In the genomic region with DNA sequence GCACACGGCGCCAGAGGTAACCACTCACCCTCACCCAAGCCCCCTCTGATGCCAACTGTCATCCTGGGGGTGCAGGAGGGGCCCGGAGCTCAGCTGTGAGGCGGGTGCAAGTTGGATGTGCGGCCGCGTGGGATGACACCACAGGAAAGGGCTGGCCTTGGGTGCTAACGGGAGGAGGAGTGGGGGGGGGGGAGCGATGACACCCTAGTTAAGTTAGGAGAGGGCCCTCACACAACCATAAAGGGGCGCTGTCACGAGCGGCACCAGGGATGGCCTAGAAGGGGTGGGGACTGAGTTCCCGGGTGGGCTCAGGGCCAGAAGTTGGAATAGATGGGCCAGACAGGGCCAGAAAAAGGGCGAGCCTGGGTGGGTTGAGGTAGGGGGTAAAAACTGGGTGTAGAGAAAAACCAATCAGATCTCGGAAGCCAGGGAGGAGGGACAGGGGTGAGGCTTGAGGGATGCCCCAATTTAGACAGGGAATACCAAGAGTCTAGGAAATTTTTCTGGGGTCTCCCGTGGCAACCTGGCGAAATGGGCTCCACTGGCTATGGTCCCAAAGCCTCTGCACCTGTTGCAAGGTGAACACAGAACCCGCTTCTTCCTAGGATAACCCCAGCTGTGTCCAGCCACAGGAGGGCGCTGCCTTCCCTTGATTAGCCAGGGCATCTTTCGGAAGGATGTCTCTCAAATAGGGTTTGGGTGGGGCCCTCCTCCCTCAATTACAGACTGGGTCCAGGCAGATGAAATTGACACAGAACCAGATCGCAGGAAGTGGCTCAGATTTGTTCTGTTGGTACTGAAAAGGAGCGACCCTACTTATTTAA, we compare ENCODE assay signal across 7 mouse cellular contexts. TPM values are rescaled to one million over a fixed set of nuclear protein-coding genes. Genes with fewer than 3 reads are reported as not detected.
DNase-seq lines count a peak whose midpoint lies in the region; ATAC-seq lines count a peak whose summit lies in the region.

No protein-coding gene starts in this region.

- no peaks in the 10 kb centered on the region for H3K9me3 ChIP-seq in embryonic facial prominence, embryonic 15.5 days (replicated peaks)
- no peaks in the 10 kb centered on the region for H3K9me3 ChIP-seq in limb, embryonic 12.5 days
- no peaks in the 10 kb centered on the region for H3K9me3 ChIP-seq in midbrain, embryonic 13.5 days

- peak overlapping the region; percentile 66 for H3K4me3 ChIP-seq in embryonic facial prominence, embryonic 15.5 days (replicated peaks)
- H3K4me3 ChIP-seq in limb, embryonic 12.5 days (replicated peaks) = peak overlapping the region; percentile 54
- no peak overlapping the region for H3K4me3 ChIP-seq in midbrain, embryonic 13.5 days (replicated peaks)

- peaks cover 64% of the 10 kb centered on the region for H3K4me1 ChIP-seq in embryonic facial prominence, embryonic 15.5 days
- H3K4me1 ChIP-seq in limb, embryonic 12.5 days (replicated peaks) = peaks cover 64% of the 10 kb centered on the region
- peaks cover 58% of the 10 kb centered on the region for H3K4me1 ChIP-seq in midbrain, embryonic 13.5 days (replicated peaks)

- H3K27me3 ChIP-seq in embryonic facial prominence, embryonic 15.5 days = no peaks in the 10 kb centered on the region
- H3K27me3 ChIP-seq in limb, embryonic 12.5 days = no peaks in the 10 kb centered on the region
- H3K27me3 ChIP-seq in midbrain, embryonic 13.5 days = peaks cover 37% of the 10 kb centered on the region

- peak overlapping the region; percentile 45; the same call in 1 of the 2 replicates for H3K9ac ChIP-seq in embryonic facial prominence, embryonic 15.5 days
- H3K9ac ChIP-seq in limb, embryonic 12.5 days (replicated peaks) = peak overlapping the region; percentile 69; the same call in 1 of the 2 replicates
- H3K9ac ChIP-seq in midbrain, embryonic 13.5 days (replicated peaks) = no peak overlapping the region

- 58% methylated on average over 21 of the region's 22 CpGs for WGBS in embryonic facial prominence, embryonic 15.5 days
- WGBS in limb, embryonic 12.5 days = 83% methylated on average over 22 of the region's 22 CpGs
- 70% methylated on average over 22 of the region's 22 CpGs for WGBS in midbrain, embryonic 13.5 days

- intact Hi-C loops in heart, postnatal 10 days (cut with DNase I) = loop anchor here (2.0 kb wide), 1 partner anchor 36 kb away; no protein-coding TSS in a partner anchor

- H3K27ac ChIP-seq in embryonic facial prominence, embryonic 15.5 days (replicated peaks) = peak overlapping the region; percentile 97
- H3K27ac ChIP-seq in limb, embryonic 12.5 days = peak overlapping the region; percentile 93
- H3K27ac ChIP-seq in midbrain, embryonic 13.5 days = no peak overlapping the region

- peak overlapping the region; percentile 69 for H3K4me2 ChIP-seq in embryonic facial prominence, embryonic 15.5 days (replicated peaks)
- H3K4me2 ChIP-seq in limb, embryonic 12.5 days = peak overlapping the region; percentile 78
- H3K4me2 ChIP-seq in midbrain, embryonic 13.5 days (replicated peaks) = peak overlapping the region; percentile 67

- peak; percentile 43 for DNase-seq in thymus, postnatal 0 days (ENCODE audit: low spot score)
- no peak for DNase-seq in thymus, postnatal 25 days
- peak; percentile 40 to 42 for DNase-seq in heart, postnatal 10 days
- DNase-seq in ovary, postnatal 36 days (ENCODE audit: low spot score) = no peak

- H3K36me3 ChIP-seq in embryonic facial prominence, embryonic 15.5 days = no peaks in the 10 kb centered on the region
- no peaks in the 10 kb centered on the region for H3K36me3 ChIP-seq in limb, embryonic 12.5 days
- no peaks in the 10 kb centered on the region for H3K36me3 ChIP-seq in midbrain, embryonic 13.5 days

- no peak for ATAC-seq in embryonic facial prominence, embryonic 15.5 days (ENCODE audit: insufficient number of reproducible peaks, low FRiP score, low TSS enrichment, low read depth)
- no peak for ATAC-seq in limb, embryonic 12.5 days (ENCODE audit: insufficient number of reproducible peaks, insufficient read depth, low FRiP score, low TSS enrichment, low read depth)
- no peak for ATAC-seq in midbrain, embryonic 13.5 days

RNA-seq across cellular contexts. Expression of a gene that starts 1.2 kb away (rescaled TPM):
- 1.5 and 2.4 TPM in 2 replicates for polyA plus RNA-seq in thymus, postnatal 0 days (2015; fragmentation: Nextera tagmentation; extraction: Ambion mirVana)
- polyA plus RNA-seq in embryonic facial prominence, embryonic 15.5 days (2015; fragmentation: Nextera tagmentation; extraction: Ambion mirVana) = 27.9 and 31.2 TPM in 2 replicates
- total RNA-seq in heart, postnatal 10 days (2021) = 1 to 10 TPM; 1.5 to 7.1 TPM
- 10.8 and 11.3 TPM in 2 replicates for polyA plus RNA-seq in limb, embryonic 12.5 days (2016; fragmentation: Nextera tagmentation; extraction: Ambion mirVana)
- 2.0 and 2.4 TPM in 2 replicates for polyA plus RNA-seq in midbrain, embryonic 13.5 days (2015; fragmentation: Nextera tagmentation; extraction: Ambion mirVana)

RNA-seq across cellular contexts. Expression of a gene that starts 12.8 kb away (rescaled TPM):
- polyA plus RNA-seq in thymus, postnatal 0 days (2015; fragmentation: Nextera tagmentation; extraction: Ambion mirVana) = 0.05 and 0.08 TPM in 2 replicates
- polyA plus RNA-seq in embryonic facial prominence, embryonic 15.5 days (2015; fragmentation: Nextera tagmentation; extraction: Ambion mirVana) = 0.11 and 0.13 TPM in 2 replicates
- under 1 TPM in 1 of 2 experiments, not detected in 1; 0.10 TPM for total RNA-seq in heart, postnatal 10 days (2021)
- 0.12 and 0.14 TPM in 2 replicates for polyA plus RNA-seq in limb, embryonic 12.5 days (2016; fragmentation: Nextera tagmentation; extraction: Ambion mirVana)
- polyA plus RNA-seq in midbrain, embryonic 13.5 days (2015; fragmentation: Nextera tagmentation; extraction: Ambion mirVana) = 1.2 and 1.5 TPM in 2 replicates

RNA-seq across cellular contexts. Expression of a gene that starts 33.3 kb away (rescaled TPM):
- 120 TPM in 2 replicates for polyA plus RNA-seq in thymus, postnatal 0 days (2015; fragmentation: Nextera tagmentation; extraction: Ambion mirVana)
- 112 and 113 TPM in 2 replicates for polyA plus RNA-seq in embryonic facial prominence, embryonic 15.5 days (2015; fragmentation: Nextera tagmentation; extraction: Ambion mirVana)
- total RNA-seq in heart, postnatal 10 days (2021) = 100 to 1,000 TPM; 104 to 105 TPM
- 126 TPM in 2 replicates for polyA plus RNA-seq in limb, embryonic 12.5 days (2016; fragmentation: Nextera tagmentation; extraction: Ambion mirVana)
- 108 and 110 TPM in 2 replicates for polyA plus RNA-seq in midbrain, embryonic 13.5 days (2015; fragmentation: Nextera tagmentation; extraction: Ambion mirVana)

Comparison
In these comparisons a context has a peak if more than half of its experiments do, and no peak if none do; other contexts are left out.
1. DNase-seq: peak in thymus, postnatal 0 days (single experiment) and heart, postnatal 10 days (2 of 2); none in thymus, postnatal 25 days (single experiment) and ovary, postnatal 36 days (single experiment).
2. Peak in every context shown above with its lines, with median percentiles within 50 percentile points of each other: H3K4me2 ChIP-seq.